Comparison of ENCODE assay signal across 21 mouse cellular contexts in genomic region chr6:125323547-125323946, GRCm38 (mm10). TPM values are rescaled to one million over a fixed set of nuclear protein-coding genes. Genes with fewer than 3 reads are reported as not detected.
"Had no signal": no experiment of that assay in that cellular context is flagged by ENCODE, and none has a peak within 500 bp of the region (broad histone marks: within the 10 kb centered on the region; RNA-seq: fewer than 3 reads in every experiment).

No protein-coding gene starts in this region.

- H3K27ac ChIP-seq: intestine, embryonic 15.5 days; limb, embryonic 10.5 days; liver, embryonic 15.5 days; midbrain, embryonic 12.5 days; neural tube, embryonic 13.5 days had no signal

- H3K9me3 ChIP-seq: intestine, embryonic 15.5 days; limb, embryonic 10.5 days; liver, embryonic 15.5 days; midbrain, embryonic 12.5 days; neural tube, embryonic 13.5 days had no signal

- H3K4me1 ChIP-seq: neural tube, embryonic 13.5 days had no signal

- H3K4me3 ChIP-seq: intestine, embryonic 15.5 days; limb, embryonic 10.5 days; liver, embryonic 15.5 days; midbrain, embryonic 12.5 days; neural tube, embryonic 13.5 days had no signal

- H3K9ac ChIP-seq: intestine, embryonic 15.5 days; liver, embryonic 15.5 days; midbrain, embryonic 12.5 days; neural tube, embryonic 13.5 days had no signal

- DNase-seq: kidney, adult 8-10 months; kidney, postnatal 10 days; kidney, postnatal 4 days; retina, postnatal 1 day; right cerebral cortex, postnatal 4 days; spleen, adult 18-20 months; thymus, adult 2 months; thymus, postnatal 25 days had no signal

- H3K4me2 ChIP-seq: intestine, embryonic 15.5 days; liver, embryonic 11.5 days; liver, embryonic 15.5 days; midbrain, embryonic 12.5 days; neural tube, embryonic 13.5 days had no signal

- H3K36me3 ChIP-seq: intestine, embryonic 15.5 days; limb, embryonic 10.5 days; liver, embryonic 15.5 days; midbrain, embryonic 12.5 days; neural tube, embryonic 13.5 days had no signal

- ATAC-seq: intestine, embryonic 15.5 days; midbrain, embryonic 16.5 days had no signal

RNA-seq across cellular contexts. Expression of gene Tuba3a, which starts 37.7 kb away (rescaled TPM):
- total RNA-seq: layer of hippocampus, adult 2 months; layer of hippocampus, postnatal 14 days; left cerebral cortex, adult 18-20 months; left cerebral cortex, postnatal 14 days; megakaryocyte, adult 5-6 weeks had no signal
- polyA plus RNA-seq: intestine, embryonic 15.5 days; liver, embryonic 11.5 days; liver, embryonic 15.5 days; midbrain, embryonic 12.5 days; midbrain, embryonic 16.5 days; neural tube, embryonic 13.5 days; stomach, embryonic 14.5 days had no signal

RNA-seq across cellular contexts. Expression of gene Plekhg6, which starts 57.0 kb away (rescaled TPM):
- total RNA-seq: layer of hippocampus, postnatal 14 days; megakaryocyte, adult 5-6 weeks had no signal
- polyA plus RNA-seq: neural tube, embryonic 13.5 days had no signal
